Mouse (Mus musculus): Measurements from ENCODE around the gene Umps.

Gene Umps

GRCm38 (mm10) chr16:33928788-33929462, 37.9 kb downstream of the Umps start:
- no peak for DNase-seq

GRCm38 (mm10) chr16:33927263-33927824, 39.5 kb downstream of the Umps start:
- DNase-seq: no peak

GRCm38 (mm10) chr16:33923758-33924157, 43.1 kb downstream of the Umps start:
- no peak for DNase-seq

GRCm38 (mm10) chr16:33923001-33923316, 43.9 kb downstream of the Umps start:
- no peak for DNase-seq

GRCm38 (mm10) chr16:33922111-33923000, 44.5 kb downstream of the Umps start:
- peak; percentile 60 for DNase-seq

GRCm38 (mm10) chr16:33921514-33921913, 45.3 kb downstream of the Umps start:
- no peak for DNase-seq

- DNase-seq: no peak
Measured at GRCm38 (mm10) chr16:33917926-33918325, 48.9 kb downstream of the Umps start.

GRCm38 (mm10) chr16:33917390-33917789, 49.4 kb downstream of the Umps start:
- DNase-seq: no peak

- DNase-seq: no peak
Measured at GRCm38 (mm10) chr16:33916473-33917251, 50.2 kb downstream of the Umps start.

GRCm38 (mm10) chr16:33914997-33915396, 51.8 kb downstream of the Umps start:
- no peak for DNase-seq

GRCm38 (mm10) chr16:33908239-33908638, 58.6 kb downstream of the Umps start:
- no peak for DNase-seq
